Mouse (Mus musculus): Measurements from ENCODE around the gene Arf4.

GRCm38 (mm10) chr14:26692974-26693373, 55.1 kb downstream of the Arf4 start, which contains the start of gene Dnah12:
- TF ChIP-seq CTCF (IDR thresholded peaks at IDR 0.05; ENCODE audit: low read depth) (no peak), EP300 (optimal IDR thresholded peaks at IDR 0.05) (no peak)

Measured in stomach, postnatal 0 days (tissue).